Mouse (Mus musculus) Patski (cell line): Measurements from ENCODE around the gene Rdh5. TPM values are rescaled to one million over a fixed set of nuclear protein-coding genes. Genes with fewer than 3 reads are reported as not detected.
A peak's percentile ranks its signal among the peaks of the same experiment; 100 is the strongest.

Experiments
- ATAC-seq: fragments of 100-300 bp; one replicate; pipeline ENCODE4 v1.8.0; 2021
- CTCF ChIA-PET: fragments of 350-600 bp; sonication (Branson Sonifier 250); formaldehyde crosslinking; loops from one replicate; lab custom pipeline; 2022; ENCODE audit warnings: inconsistent platforms; lab: Charles Lee
- POLR2A ChIA-PET: fragments of 350-600 bp; sonication (Branson Sonifier 250); formaldehyde crosslinking; loops from one replicate; lab custom pipeline; 2022; ENCODE audit warnings: antibody characterized with exemption, inconsistent platforms; lab: Charles Lee
- DNase-seq: peaks from one replicate; pipeline ENCODE4 v3.0.0-alpha.2; 2011; ENCODE audit warnings: low read depth, low spot score
- H3K27me3 ChIP-seq: fragments of 371-371 bp; one replicate; pipeline ENCODE4 v1.5.1; 2021
- CTCF ChIP-seq: fragments of 100-300 bp; IDR thresholded peaks from one replicate; pipeline ENCODE4 v1.5.1; 2021
- in situ Hi-C: fragments of 300-500 bp; cut with MboI; formaldehyde crosslinking; loops from 3 replicates; pipeline ENCODE4 v1.11.1; 2018; ENCODE audit warnings: low pct_unique_long_range_greater_than_20kb, mixed read lengths
- polyA plus RNA-seq: library from polyadenylated mRNA; unstranded; gene quantifications from one replicate; pipeline ENCODE4 v1.2.3, GENCODE M21; 2021

Rdh5 gene
- polyA plus RNA-seq, 1 experiment from 2014 or later, result 10.8 TPM

DNA sequence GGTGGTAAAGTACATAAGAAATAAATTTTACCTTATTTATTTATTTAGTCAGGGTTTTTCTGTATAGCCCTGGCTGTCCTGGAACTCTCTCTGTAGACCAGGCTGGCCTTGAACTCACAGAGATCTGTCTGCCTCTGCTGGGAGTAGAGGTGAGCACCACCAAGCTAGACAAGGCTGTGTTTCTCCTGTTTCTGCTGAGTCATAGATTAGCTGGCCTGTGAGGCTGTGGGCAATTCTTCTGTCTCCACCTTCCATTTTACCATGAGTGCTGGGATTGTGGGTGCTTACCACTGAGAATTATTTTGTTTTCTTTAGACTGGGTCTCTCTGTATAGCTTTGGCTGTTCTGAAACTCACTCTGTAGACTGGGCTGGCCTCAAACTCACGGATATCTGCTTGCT lies 21.3 kb downstream of the Rdh5 start:
- ChIA-PET POLR2A (interaction anchor here (1.4 kb wide), 1 partner anchor 96 kb away, joined by 3 read pairs; no protein-coding TSS in a partner anchor), CTCF (interaction anchor here (1.6 kb wide), 1 partner anchor 12 kb away, joined by 4 read pairs; no protein-coding TSS in a partner anchor)
- no peaks in the 10 kb centered on the region for H3K27me3 ChIP-seq
- no peak for TF ChIP-seq CTCF
- ATAC-seq (no peak), DNase-seq (no peak)
- in situ Hi-C loops, result loop anchor here (25.0 kb wide), 1 partner anchor 1239 kb away; the partner anchor contains the start of genes Nab2 and Nemp1

- DNase-seq, result no peak
- ATAC-seq, result no peak
- no peaks in the 10 kb centered on the region for H3K27me3 ChIP-seq
- POLR2A ChIA-PET, result no interaction called here
- CTCF ChIA-PET, result interaction anchor here (1.6 kb wide), 1 partner anchor 13 kb away, joined by 4 read pairs; no protein-coding TSS in a partner anchor
- TF ChIP-seq CTCF, result no peak
- in situ Hi-C loops, result loop anchor here (25.0 kb wide), 1 partner anchor 1238 kb away; the partner anchor contains the start of genes Nab2 and Nemp1
Measured at GRCm38 (mm10) chr10:128900698-128901097, 22.0 kb downstream of the Rdh5 start, which contains the start of gene Cd63. TSS of gene Cd63 (plus strand) at chr10:128900989.

DNA sequence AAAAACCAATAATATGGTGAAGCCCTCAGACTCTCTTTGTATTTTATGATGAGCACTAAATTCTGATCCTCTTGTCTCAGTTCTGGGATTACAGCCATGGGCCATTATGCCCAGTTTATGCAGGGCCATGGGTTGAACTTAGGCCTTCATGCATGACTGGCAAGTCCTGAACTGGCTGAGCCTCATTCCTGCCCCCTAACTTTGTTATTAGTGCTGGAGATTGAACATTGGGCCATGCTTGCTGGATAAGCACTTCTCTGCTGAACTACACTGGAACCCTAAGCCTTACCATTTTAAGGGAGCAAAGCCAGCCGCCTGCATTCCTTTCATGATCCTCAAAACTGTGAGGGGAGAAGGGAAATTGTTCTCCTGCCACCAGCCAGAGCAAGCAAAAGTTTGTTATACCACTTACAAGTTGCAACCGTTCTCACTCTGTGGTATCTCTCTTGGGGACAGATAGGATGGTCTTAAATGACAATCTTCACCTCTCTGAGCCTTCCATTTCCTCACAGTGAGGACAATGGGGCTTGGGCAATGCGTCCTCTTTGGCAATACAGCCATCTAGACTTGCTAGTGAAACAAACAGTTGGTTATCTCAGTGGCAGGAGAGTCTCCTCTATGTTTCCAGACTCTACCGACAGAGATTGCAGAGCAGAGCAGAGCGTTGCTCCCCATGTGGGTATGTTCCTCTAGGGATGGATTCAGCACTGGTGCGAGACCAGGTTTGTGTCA lies 22.8 kb downstream of the Rdh5 start:
- ChIA-PET POLR2A (no interaction called here), CTCF (interaction anchor here (1.6 kb wide), 1 partner anchor 13 kb away, joined by 4 read pairs; no protein-coding TSS in a partner anchor)
- no peak for TF ChIP-seq CTCF
- in situ Hi-C loops, result loop anchor here (5.0 to 25.0 kb wide), 3 partner anchors 58 to 1238 kb away; partner anchors contain the start of genes Nab2 and Nemp1
- DNase-seq, result no peak
- ATAC-seq, result no peak
- H3K27me3 ChIP-seq, result no peaks in the 10 kb centered on the region

- ChIA-PET CTCF (interaction anchor here (1.6 to 2.3 kb wide), 3 partner anchors 8 to 48 kb away, joined by 3 to 17 read pairs (median 5); no protein-coding TSS in a partner anchor), POLR2A (interaction anchor here (0.8 kb wide), 1 partner anchor 14 kb away, joined by 3 read pairs; no protein-coding TSS in a partner anchor)
- DNase-seq (no peak), ATAC-seq (no peak)
- H3K27me3 ChIP-seq, result no peaks in the 10 kb centered on the region
- TF ChIP-seq CTCF, result no peak
- in situ Hi-C loops, result loop anchor here (5.0 kb wide), 2 partner anchors 55 to 165 kb away; no protein-coding TSS in a partner anchor
Measured at GRCm38 (mm10) chr10:128897501-128897900, 25.2 kb downstream of the Rdh5 start.

DNA sequence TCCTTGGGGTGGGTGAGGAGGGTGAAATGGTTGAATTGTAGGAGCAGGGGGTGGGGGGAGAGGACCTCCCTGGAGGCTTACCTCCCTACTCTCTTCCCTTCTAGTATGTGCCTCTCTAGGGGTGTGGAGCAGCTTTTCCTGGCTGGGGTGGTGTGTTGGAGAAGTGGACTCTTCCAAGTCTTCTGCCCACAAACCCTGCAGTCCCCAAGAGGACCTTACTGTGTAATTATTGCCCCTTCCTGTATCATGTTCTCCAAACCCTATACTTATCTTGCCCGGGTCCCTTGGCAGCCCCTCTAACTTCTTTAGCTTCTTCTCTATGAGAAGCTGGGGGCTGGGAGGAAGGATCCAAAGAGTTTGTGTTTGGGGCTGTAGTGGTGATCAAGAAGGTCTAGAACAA lies 25.9 kb downstream of the Rdh5 start:
- ATAC-seq (no peak), DNase-seq (no peak)
- H3K27me3 ChIP-seq, result no peaks in the 10 kb centered on the region
- CTCF ChIA-PET, result interaction anchor here (1.4 to 2.7 kb wide), 8 partner anchors 9 to 48 kb away, joined by 3 to 17 read pairs (median 5); no protein-coding TSS in a partner anchor
- POLR2A ChIA-PET, result interaction anchor here (0.7 to 1.2 kb wide), 3 partner anchors 11 to 18 kb away, joined by 3 read pairs; no protein-coding TSS in a partner anchor
- in situ Hi-C loops, result loop anchor here (5.0 kb wide), 2 partner anchors 55 to 165 kb away; no protein-coding TSS in a partner anchor
- TF ChIP-seq CTCF, result no peak

- in situ Hi-C loops, result loop anchor here (5.0 kb wide), 2 partner anchors 54 to 164 kb away; no protein-coding TSS in a partner anchor
- no peaks in the 10 kb centered on the region for H3K27me3 ChIP-seq
- ChIA-PET POLR2A (interaction anchor here (0.6 to 1.2 kb wide), 6 partner anchors 12 to 607 kb away, joined by 3 to 4 read pairs (median 3); no protein-coding TSS in a partner anchor), CTCF (interaction anchor here (0.9 to 2.9 kb wide), 18 partner anchors 9 to 178 kb away, joined by 3 to 17 read pairs (median 5); partner anchors contain the start of genes Bloc1s1 and Rdh5)
- TF ChIP-seq CTCF, result no peak
- no peak for ATAC-seq
- no peak for DNase-seq
Measured at GRCm38 (mm10) chr10:128895952-128896693, 26.6 kb downstream of the Rdh5 start.

- in situ Hi-C loops, result loop anchor here (5.0 kb wide), 2 partner anchors 53 to 163 kb away; no protein-coding TSS in a partner anchor
- CTCF ChIA-PET, result interaction anchor here (0.7 to 2.9 kb wide), 20 partner anchors 9 to 177 kb away, joined by 3 to 17 read pairs (median 5); partner anchors contain the start of genes Bloc1s1 and Rdh5
- TF ChIP-seq CTCF, result peak; percentile 80
- no peaks in the 10 kb centered on the region for H3K27me3 ChIP-seq
- peak; percentile 40 for ATAC-seq
- peak; percentile 63 for DNase-seq
- POLR2A ChIA-PET, result interaction anchor here (0.6 to 1.1 kb wide), 4 partner anchors 13 to 606 kb away, joined by 3 to 4 read pairs (median 3); no protein-coding TSS in a partner anchor
Measured at GRCm38 (mm10) chr10:128895437-128895836, 27.3 kb downstream of the Rdh5 start.

DNA sequence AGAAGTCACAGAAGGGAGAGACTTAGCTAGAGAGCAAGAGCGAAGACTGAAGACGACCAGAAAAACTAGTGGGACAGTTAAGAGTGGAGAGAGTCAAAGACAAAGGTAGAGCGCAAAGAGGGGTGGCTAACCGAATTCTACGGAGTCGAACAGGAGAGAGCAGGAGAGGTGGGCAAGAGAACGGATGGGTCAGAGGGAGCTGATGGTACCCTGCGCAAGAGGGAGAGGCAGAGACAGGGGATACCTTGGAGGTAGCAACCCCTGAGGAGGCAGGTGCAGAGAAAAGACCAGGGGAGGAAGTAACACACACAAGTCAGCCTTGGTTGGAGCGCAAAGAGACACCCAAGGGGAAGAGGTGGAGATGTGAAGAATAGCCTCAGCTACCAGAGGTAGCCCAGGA lies 30.4 kb downstream of the Rdh5 start:
- POLR2A ChIA-PET, result interaction anchor here (1.0 to 1.5 kb wide), 2 partner anchors 17 to 84 kb away, joined by 3 to 4 read pairs; no protein-coding TSS in a partner anchor
- in situ Hi-C loops, result no loop called here
- no peaks in the 10 kb centered on the region for H3K27me3 ChIP-seq
- CTCF ChIA-PET, result interaction anchor here (1.1 to 1.6 kb wide), 3 partner anchors 39 to 86 kb away, joined by 3 to 6 read pairs (median 4); no protein-coding TSS in a partner anchor
- DNase-seq (no peak), ATAC-seq (no peak)
- no peak for TF ChIP-seq CTCF

- ChIA-PET POLR2A (interaction anchor here (1.0 to 1.7 kb wide), 6 partner anchors 10 to 86 kb away, joined by 3 to 4 read pairs (median 4); no protein-coding TSS in a partner anchor), CTCF (interaction anchor here (1.2 to 1.4 kb wide), 3 partner anchors 34 to 87 kb away, joined by 3 to 6 read pairs (median 3); no protein-coding TSS in a partner anchor)
- no peak for DNase-seq
- TF ChIP-seq CTCF, result no peak
- in situ Hi-C loops, result no loop called here
- no peaks in the 10 kb centered on the region for H3K27me3 ChIP-seq
- ATAC-seq, result peak; percentile 73
Measured at GRCm38 (mm10) chr10:128891296-128892094, 31.2 kb downstream of the Rdh5 start, which contains the start of gene Gdf11. TSS of gene Gdf11 (minus strand) at chr10:128891718.
